Mouse (Mus musculus) adrenal gland, postnatal 10 days (tissue): ENCODE measurements around the gene Ggnbp2. TPM values are rescaled to one million over a fixed set of nuclear protein-coding genes. Genes with fewer than 3 reads are reported as not detected.

Experiments
- DNase-seq: peaks from one replicate; pipeline ENCODE4 v3.0.0; 2021; ENCODE audit warnings: mixed read lengths
- microRNA-seq: library from miRNA; unstranded; fragments of <30 nt; microRNA quantifications from one replicate; pipeline ENCODE4 v1.2.0, GENCODE M21; 2021
- total RNA-seq, 2 experiments: library from RNA; stranded (reverse); gene quantifications; 2 replicates each; pipeline ENCODE4 v1.2.3; 2021

Ggnbp2 gene
- total RNA-seq, 2 experiments from 2014 or later, result 65.3 to 75.2 TPM

- no peak for DNase-seq
These were observed 45.3 kb downstream of the Ggnbp2 start for GRCm38 (mm10) chr11:84825261-84825807.

GRCm38 (mm10) chr11:84823484-84823897 is 47.1 kb downstream of the Ggnbp2 start:
- DNase-seq, result peak; percentile 30

- no peak for DNase-seq
These were observed 48.1 kb downstream of the Ggnbp2 start for GRCm38 (mm10) chr11:84822487-84822886.

- DNase-seq, result no peak
These were observed 49.4 kb downstream of the Ggnbp2 start for GRCm38 (mm10) chr11:84821131-84821770.

- DNase-seq, result peak; percentile 98
These were observed 51.5 kb downstream of the Ggnbp2 start, which contains the start of gene Mrm1 for GRCm38 (mm10) chr11:84818961-84819692. TSS of gene Mrm1 (minus strand) at chr11:84819515.

- peak; percentile 86 for DNase-seq
These were observed 52.3 kb downstream of the Ggnbp2 start for GRCm38 (mm10) chr11:84818085-84818960.

DNA sequence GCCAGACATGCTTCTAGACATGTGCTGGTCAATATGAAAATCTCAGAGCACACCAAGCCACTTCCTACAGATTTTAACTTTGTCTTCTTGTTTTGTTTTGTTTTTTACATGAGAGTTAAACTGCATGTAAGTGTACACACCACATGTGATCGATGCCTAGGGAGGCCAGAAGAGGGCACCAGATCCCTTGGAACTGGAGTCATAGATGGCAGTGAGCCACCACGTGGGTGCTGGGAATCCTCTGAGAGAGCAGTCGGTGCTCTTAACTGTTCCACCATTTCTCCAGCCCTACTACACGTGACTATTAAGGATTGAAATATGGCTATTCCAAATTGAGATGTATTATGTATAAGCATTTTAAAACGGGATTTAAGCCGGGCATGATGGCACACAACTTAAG is 53.3 kb downstream of the Ggnbp2 start:
- peak; percentile 37 for DNase-seq

- peak; percentile 83 for DNase-seq
These were observed 56.7 kb downstream of the Ggnbp2 start for GRCm38 (mm10) chr11:84813724-84814510.

GRCm38 (mm10) chr11:84804373-84804772 is 66.2 kb downstream of the Ggnbp2 start:
- peak; percentile 32 for DNase-seq

DNA sequence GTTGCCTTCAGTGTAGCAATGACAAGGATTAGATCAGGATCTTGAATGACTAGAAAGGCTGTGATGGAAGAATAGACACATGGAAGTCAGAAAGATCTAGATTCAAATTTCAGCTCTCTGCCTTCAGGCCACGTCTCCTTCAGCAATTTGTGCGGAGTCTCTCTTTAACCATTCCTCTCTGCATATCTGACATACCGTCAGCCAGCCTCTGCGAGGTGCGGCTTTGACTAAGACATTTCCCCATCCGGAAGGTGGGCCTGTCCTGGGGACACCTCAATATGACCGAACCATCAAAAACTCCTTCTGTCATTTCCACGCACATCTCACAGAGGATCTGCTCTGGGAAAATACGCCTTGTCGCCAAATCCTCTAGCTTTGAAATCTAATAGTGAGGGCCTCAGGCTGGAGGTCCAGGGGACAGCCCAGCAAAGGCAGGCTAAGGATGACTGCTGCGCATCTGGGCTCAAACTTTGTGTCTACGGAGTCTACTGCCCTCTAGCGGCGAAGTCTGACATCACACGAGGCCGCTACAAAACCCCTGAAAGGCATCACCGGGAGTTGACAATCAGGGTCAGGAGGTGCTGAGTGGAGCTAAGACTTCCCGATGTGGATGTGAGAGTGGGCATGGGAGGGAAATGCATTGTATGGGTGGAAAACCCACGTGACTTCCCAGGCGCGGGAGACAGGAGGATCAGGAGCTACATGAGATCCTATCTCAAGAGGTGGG is 72.8 kb downstream of the Ggnbp2 start:
- peak; percentile 82 for DNase-seq

DNA sequence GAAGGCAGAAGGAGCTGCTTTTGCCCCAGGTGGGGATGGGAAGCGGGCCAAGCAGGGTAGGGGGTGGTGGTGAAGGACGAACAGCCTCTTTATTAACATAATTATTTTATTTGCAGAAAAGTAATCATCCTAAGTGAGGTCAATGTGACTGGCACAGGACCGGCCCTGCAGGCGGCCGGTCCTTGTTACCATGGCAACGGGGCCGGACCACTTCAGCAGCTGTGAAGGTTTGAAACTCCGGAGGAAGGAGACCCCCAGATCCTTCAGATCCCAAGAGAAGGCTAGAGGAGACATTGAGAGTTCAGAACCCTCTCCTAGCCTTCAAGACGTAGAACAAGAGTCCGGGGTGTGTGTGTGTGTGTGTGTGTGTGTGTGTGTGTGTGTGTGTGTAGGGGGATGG is 73.6 kb downstream of the Ggnbp2 start:
- DNase-seq, result no peak

DNA sequence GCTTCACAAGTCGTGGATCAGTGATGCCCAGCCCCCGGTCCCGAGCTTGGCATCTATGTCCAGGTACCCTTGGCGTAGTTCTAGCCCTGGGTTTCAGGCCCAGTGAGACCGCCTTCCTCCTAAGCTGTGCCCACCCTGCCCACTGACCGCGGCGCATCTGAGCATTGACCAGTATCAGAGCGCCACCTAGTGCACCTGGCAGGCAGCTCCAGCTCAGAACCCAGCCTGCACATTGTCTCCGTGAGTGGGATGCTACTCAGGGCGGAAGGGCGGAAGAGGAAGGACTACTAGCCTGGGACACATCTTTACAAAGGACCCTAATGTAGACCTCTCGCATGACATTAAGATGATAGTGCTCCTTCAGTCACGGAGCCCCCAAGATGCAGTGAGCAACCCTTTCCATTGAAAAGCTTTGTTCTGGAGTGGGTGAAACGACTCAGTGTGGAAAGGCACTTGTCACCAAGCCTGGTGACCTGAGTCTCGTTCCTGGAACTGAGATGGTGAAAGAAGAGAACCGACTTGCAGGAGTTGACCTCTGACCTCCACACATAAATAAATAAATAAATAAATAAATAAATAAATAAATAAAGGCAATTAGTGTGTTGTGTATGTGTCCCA is 76.0 kb downstream of the Ggnbp2 start:
- peak; percentile 79 for DNase-seq

GRCm38 (mm10) chr11:84793545-84793944 is 77.1 kb downstream of the Ggnbp2 start:
- no peak for DNase-seq

DNA sequence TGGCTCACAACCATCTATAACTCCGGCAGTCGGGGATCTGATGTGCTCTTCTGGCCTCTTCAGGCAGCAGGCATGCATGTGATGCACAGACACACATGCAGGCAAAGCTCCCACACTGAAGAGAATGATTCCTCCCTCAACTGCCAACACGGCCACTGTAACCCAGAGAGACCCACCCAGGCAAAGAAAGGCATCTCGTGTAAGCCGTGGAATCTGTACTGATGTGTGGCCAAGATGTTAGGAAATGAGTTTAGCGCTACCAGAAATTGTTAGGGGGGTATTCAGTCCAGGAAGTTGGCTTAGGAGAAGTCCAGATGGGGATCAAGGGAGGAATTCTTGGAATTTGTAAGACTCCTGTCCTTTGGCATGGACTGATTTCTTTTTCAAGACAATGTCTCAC is 80.2 kb downstream of the Ggnbp2 start:
- DNase-seq, result no peak

Small RNAs within 50 kb of the gene (microRNA-seq; reads per million reads assigned to microRNA genes)
- not detected for gene Gm23564

Other genes starting within 250 kb of the Ggnbp2 start
- 10 to 100 TPM; 14.0 to 22.7 TPM for gene Mrm1, start 51.3 kb downstream of the Ggnbp2 start, total RNA-seq
- gene Dhrs11, start 41.8 kb downstream of the Ggnbp2 start, total RNA-seq, result 10 to 100 TPM; 40.8 to 45.8 TPM
- gene Myo19, start 9.3 kb upstream of the Ggnbp2 start, total RNA-seq, result 10 to 100 TPM; 16.6 to 20.0 TPM
- 1 to 10 TPM; 7.1 to 8.3 TPM for gene Pigw, start 9.5 kb upstream of the Ggnbp2 start, total RNA-seq
- 10 to 100 TPM; 10.8 TPM for gene Znhit3, start 45.5 kb upstream of the Ggnbp2 start, total RNA-seq
- 10 to 100 TPM; 41.2 to 53.6 TPM for gene Car4, start 87.0 kb upstream of the Ggnbp2 start, total RNA-seq